Mouse (Mus musculus) forebrain, embryonic 16.5 days (tissue): ENCODE data around the gene Slc34a3. TPM values are rescaled to one million over a fixed set of nuclear protein-coding genes. Genes with fewer than 3 reads are reported as not detected.

ENCODE experiments used
- ATAC-seq: fragments of 200-750 bp; cut with Nextera tagmentation; 2 replicates; pipeline ENCODE4 v1.8.0; 2017; ENCODE audit warnings: mild to moderate bottlenecking, moderate library complexity
- H3K27ac ChIP-seq: fragments of 300-500 bp; sonication (generic); 2 replicates; pipeline ENCODE4 v1.5.1; 2014; ENCODE audit warnings: low read length, control low read depth
- H3K27me3 ChIP-seq: fragments of 300-500 bp; sonication (generic); replicated peaks from 2 replicates; pipeline ENCODE4 v1.6.1; 2014; ENCODE audit warnings: low read length; ENCODE audit not compliant: control insufficient read depth, insufficient read depth
- H3K36me3 ChIP-seq: fragments of 300-500 bp; sonication (generic); 2 replicates; pipeline ENCODE4 v1.6.1; 2014; ENCODE audit not compliant: control insufficient read depth, insufficient read depth
- H3K4me1 ChIP-seq: fragments of 300-500 bp; sonication (generic); replicated peaks from 2 replicates; pipeline ENCODE4 v1.6.1; 2014; ENCODE audit warnings: low read length; ENCODE audit not compliant: control insufficient read depth, insufficient read depth
- H3K4me2 ChIP-seq: fragments of 300-500 bp; sonication (generic); 2 replicates; pipeline ENCODE4 v1.6.1; 2014; ENCODE audit warnings: mild to moderate bottlenecking, low read length, control low read depth
- H3K4me3 ChIP-seq: fragments of 300-500 bp; sonication (generic); replicated peaks from 2 replicates; pipeline ENCODE4 v1.5.1; 2014; ENCODE audit warnings: mild to moderate bottlenecking, low read length, control low read depth
- H3K9ac ChIP-seq: fragments of 300-500 bp; sonication (generic); replicated peaks from 2 replicates; pipeline ENCODE4 v1.6.1; 2014; ENCODE audit warnings: low read depth, low read length, control low read depth
- H3K9me3 ChIP-seq: fragments of 300-500 bp; sonication (generic); 2 replicates; pipeline ENCODE4 v1.6.1; 2016; ENCODE audit warnings: low read length; ENCODE audit not compliant: control insufficient read depth
- WGBS: fragments of 180-500 bp; shearing (Covaris S2); extraction: QIAGEN DNeasy Blood & Tissue Kit; methylation state at CpG from one replicate; pipeline ENCODE4 v1.1.7; 2014; 5-methylcytosine and 5-hydroxymethylcytosine counted together
- polyA plus RNA-seq: library from polyadenylated mRNA; unstranded; fragments of >200 nt; fragmentation: Nextera tagmentation; extraction: Ambion mirVana; gene quantifications from 2 replicates; pipeline ENCODE4 v1.2.1, GENCODE M21; 2015

Gene Slc34a3
- polyA plus RNA-seq, 1 experiment from 2014 or later = not detected

DNA sequence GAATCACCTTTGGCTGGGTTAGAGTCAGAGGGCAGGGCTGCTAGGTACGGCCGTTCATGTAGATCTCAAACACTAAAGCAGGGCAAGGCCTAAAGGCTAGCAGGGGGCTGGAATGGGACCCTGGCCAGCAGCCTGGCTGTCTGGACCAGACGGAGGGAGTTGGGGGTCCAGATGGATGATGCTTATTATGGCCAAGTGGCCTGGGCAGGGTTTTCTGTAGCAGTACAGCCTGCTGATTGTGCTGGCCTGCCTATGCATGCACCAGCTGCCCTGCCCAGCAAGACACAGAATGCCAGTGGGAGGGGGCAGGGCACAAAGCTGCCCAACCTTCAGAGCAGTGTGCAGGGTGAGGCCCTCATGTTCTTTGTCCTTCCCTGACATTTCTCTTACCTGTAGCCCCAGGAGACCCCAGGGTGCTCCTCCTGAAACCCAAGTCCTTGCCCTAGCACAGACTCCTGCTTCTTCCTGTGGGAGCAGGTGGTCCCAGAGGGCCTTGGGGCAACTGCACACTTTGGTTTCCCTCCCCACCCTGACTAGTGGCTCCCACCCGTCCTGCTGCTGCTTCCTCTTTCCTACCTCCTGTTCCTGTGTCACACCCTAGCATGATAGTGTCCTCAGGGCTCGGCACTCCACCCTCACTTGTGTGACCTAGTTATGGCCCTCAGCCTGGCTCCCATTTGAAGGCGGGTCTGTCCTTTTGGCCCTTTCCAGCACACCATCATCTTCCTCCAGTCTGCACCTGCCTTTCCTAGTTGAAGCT is 31.9 kb upstream of the Slc34a3 start:
- Histone ChIP-seq H3K27me3 (no peaks in the 10 kb centered on the region; the same call in 1 of the 2 replicates), H3K4me1 (peaks cover 56% of the 10 kb centered on the region), H3K9ac (peak overlapping the region; percentile 38), H3K36me3 (no peaks in the 10 kb centered on the region), H3K9me3 (no peaks in the 10 kb centered on the region), H3K4me2 (peak overlapping the region; percentile 24), H3K4me3 (no peak overlapping the region), H3K27ac (no peak overlapping the region)
- 65% methylated on average over 6 of the region's 6 CpGs for WGBS
- ATAC-seq = no peak

DNA sequence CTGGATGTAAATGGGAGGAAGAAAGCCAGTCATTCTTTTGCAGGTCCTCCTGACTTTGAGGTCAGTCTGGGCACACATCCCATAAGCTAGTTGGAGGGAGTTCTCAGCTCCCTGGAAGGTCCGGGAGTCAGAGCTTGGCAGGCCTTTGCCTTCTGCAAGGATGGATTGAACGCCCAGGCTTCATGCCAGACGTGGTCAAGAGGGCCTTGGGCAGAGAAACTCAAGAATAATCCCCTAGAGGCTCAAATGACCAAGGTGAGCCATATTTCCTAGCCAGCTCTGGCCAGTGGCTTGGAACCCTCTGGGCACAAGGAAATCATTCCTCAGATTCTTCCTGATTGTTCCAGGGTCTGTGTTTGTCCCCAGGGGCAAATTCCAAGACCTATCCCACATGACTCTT is 30.7 kb upstream of the Slc34a3 start:
- H3K27me3 ChIP-seq = no peaks in the 10 kb centered on the region; the same call in 1 of the 2 replicates
- H3K4me2 ChIP-seq = peak overlapping the region; percentile 12
- H3K36me3 ChIP-seq = no peaks in the 10 kb centered on the region
- 0 out of 2 replicates have a peak overlapping the region, but pooled peaks have one; percentile 0 for H3K9ac ChIP-seq
- ATAC-seq = no peak
- no peaks in the 10 kb centered on the region for H3K9me3 ChIP-seq
- peaks cover 50% of the 10 kb centered on the region for H3K4me1 ChIP-seq
- no peak overlapping the region for H3K27ac ChIP-seq
- H3K4me3 ChIP-seq = no peak overlapping the region
- 80% methylated on average over 3 of the region's 3 CpGs for whole genome bisulfite sequencing

DNA sequence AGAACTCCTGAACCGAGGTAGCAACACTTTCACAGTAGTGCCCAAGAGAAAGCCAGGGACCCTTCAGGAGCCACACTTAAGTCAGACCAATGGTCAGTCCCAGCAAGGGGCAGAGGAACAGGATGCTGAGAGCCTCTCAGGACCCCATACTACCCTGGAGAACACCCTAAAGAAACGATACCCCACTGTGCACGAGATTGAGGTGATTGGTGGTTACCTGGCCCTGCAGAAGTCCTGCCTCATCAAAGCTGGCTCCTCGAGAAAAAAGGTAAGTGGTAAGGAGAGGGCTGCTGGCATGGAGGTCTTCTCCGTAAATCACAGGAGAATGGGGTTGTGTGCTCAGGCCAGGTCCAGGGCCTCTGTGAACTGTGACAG is 30.1 kb upstream of the Slc34a3 start:
- Histone ChIP-seq H3K9ac (no peak overlapping the region), H3K36me3 (no peaks in the 10 kb centered on the region), H3K4me1 (peaks cover 50% of the 10 kb centered on the region), H3K9me3 (no peaks in the 10 kb centered on the region), H3K4me2 (peak overlapping the region; percentile 99), H3K4me3 (0 out of 2 replicates have a peak overlapping the region, but pooled peaks have one; percentile 1), H3K27ac (no peak overlapping the region), H3K27me3 (no peaks in the 10 kb centered on the region; the same call in 1 of the 2 replicates)
- 77% methylated on average over 5 of the region's 5 CpGs for WGBS
- no peak for ATAC-seq

DNA sequence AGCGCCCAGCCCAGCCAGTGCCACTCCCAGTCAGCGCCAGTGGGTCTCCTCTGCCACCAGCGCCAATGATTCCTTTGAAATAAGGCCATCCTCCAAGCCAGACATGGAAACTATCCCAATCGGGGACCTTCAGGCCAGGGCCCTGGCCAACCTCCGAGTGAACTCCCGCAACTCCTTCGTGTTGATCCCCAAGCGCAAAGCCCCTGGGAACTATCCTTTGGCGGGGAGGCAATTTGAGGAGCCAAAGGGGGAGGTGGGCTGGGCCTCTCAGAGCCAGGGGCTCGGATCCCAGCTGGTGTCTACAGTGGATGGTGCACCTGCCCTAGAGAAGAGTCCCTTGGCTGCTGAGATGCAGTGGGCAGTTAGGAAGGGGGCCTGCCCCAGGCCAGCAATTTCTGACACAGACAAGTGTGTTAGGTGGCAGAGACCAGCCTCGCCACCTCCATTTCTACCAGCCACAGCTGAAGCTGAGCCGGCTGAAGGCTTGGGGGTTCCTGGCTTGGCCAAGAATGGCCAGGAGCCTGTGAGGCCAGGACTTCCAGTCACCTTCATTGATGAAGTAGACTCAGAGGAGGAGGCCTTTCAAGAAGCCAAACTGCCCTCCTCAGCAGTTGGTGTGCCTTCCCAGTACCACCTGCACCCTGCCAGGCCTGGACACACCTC is 29.6 kb upstream of the Slc34a3 start:
- H3K27ac ChIP-seq = no peak overlapping the region
- peak overlapping the region; percentile 74 for H3K9ac ChIP-seq
- H3K36me3 ChIP-seq = no peaks in the 10 kb centered on the region
- no peaks in the 10 kb centered on the region for H3K9me3 ChIP-seq
- no peaks in the 10 kb centered on the region; the same call in 1 of the 2 replicates for H3K27me3 ChIP-seq
- 18% methylated on average over 12 of the region's 12 CpGs for WGBS
- ATAC-seq = no peak
- peak overlapping the region; percentile 99 for H3K4me2 ChIP-seq
- peak overlapping the region; percentile 67 for H3K4me3 ChIP-seq
- H3K4me1 ChIP-seq = peaks cover 50% of the 10 kb centered on the region

DNA sequence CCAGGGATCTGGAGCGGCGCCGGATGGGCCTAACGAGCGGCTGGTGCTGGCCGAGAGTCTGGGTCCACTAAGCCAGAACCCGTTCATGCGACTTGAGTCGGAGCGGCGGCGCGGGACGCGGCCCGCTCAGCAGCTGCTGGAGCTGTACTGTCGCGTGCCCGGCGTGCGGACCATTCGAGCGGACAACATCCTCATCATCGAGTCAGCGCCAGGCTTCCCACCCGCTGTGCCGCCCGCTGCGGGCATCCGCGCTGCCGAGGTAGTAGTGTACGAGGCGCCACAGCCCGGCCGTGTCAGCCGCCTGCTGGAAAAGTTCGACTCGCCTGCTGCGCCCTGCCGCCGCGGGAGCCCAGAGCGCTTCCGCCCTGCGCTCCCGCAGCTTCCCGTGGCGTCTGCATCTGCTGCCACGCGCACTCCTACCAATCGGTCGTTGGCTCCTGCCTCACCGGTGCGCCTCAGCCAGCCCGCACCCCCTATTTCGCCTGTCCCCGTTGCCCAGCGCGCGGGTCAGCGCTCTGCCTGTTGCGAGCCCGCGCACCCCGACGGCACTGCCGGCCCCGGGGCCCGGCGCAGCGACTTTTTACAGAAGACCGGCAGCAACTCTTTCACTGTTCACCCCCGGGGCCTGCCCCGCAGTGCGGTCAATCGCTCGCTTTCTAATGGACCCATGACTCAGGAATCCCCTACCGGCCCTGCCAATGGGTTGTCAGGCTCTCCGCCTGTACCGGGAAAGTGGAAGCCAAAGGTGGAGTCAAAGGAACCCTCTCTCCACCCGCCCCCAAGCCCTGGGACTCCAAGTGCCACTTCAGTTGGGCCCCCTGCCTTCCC is 28.8 kb upstream of the Slc34a3 start:
- no peaks in the 10 kb centered on the region for H3K36me3 ChIP-seq
- no peaks in the 10 kb centered on the region; the same call in 1 of the 2 replicates for H3K27me3 ChIP-seq
- peaks cover 50% of the 10 kb centered on the region for H3K4me1 ChIP-seq
- under 1% methylated on average over 79 of the region's 82 CpGs for WGBS
- H3K27ac ChIP-seq = peak overlapping the region; percentile 48
- H3K4me3 ChIP-seq = peak overlapping the region; percentile 67
- no peaks in the 10 kb centered on the region for H3K9me3 ChIP-seq
- peak overlapping the region; percentile 74 for H3K9ac ChIP-seq
- peak overlapping the region; percentile 99 for H3K4me2 ChIP-seq
- ATAC-seq = peak; percentile 32

DNA sequence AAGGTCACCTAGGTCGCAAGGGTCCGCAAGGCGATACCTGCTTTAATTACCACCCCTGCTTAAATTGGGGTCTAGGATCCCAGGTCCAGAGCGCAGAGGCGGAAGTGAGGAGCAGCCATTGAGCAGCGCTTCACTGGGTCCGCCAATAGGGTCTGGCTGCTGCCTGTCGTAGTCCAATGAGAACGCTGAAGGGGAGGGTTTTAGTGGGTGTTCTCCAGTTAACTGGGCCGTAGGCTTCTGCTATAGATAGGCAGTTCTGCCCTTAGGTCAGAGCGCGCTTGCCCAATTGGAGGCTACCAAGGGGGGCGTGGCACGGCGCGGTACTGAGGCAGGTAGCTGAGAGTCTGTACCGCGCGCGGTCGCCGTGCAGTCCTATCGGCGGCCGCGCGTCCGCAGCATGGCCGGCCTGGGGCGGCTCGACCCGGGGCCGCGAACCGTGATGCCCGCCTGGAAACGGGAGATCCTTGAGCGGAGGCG is 28.2 kb upstream of the Slc34a3 start, which contains the start of gene Tprn:
Gene Tprn, plus strand, starts transcription at position 328 of the 477 bp plus-strand sequence.
- WGBS = under 1% methylated on average over 39 of the region's 39 CpGs
- H3K27me3 ChIP-seq = no peaks in the 10 kb centered on the region; the same call in 1 of the 2 replicates
- H3K36me3 ChIP-seq = no peaks in the 10 kb centered on the region
- peak within 1 kb of the TSS; percentile 70 for H3K27ac ChIP-seq
- ATAC-seq = peak; percentile 99
- peak within 1 kb of the TSS; percentile 74 for H3K9ac ChIP-seq
- peaks cover 47% of the 10 kb centered on the region for H3K4me1 ChIP-seq
- H3K4me2 ChIP-seq = peak within 1 kb of the TSS; percentile 99
- peak within 1 kb of the TSS; percentile 67 for H3K4me3 ChIP-seq
- no peaks in the 10 kb centered on the region for H3K9me3 ChIP-seq

DNA sequence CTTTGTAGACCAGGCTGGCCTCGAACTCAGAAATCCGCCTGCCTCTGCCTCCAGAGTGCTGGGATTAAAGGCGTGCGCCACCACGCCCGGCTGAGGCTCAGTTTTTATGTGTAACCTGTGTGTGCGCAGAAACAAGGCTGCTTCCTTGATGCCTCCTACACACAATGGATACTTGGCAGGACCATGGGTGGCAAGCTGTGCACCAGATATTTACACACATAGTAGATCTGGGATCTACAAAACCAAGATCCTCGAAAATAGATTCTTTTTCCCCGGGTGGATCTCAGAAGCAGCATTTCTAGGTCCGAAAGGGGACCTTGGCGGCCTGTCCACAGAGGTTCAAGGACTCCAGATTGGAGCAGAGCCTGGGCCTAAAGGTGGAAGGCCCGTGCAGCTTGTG is 27.7 kb upstream of the Slc34a3 start:
- Histone ChIP-seq H3K36me3 (no peaks in the 10 kb centered on the region), H3K9ac (peak overlapping the region; percentile 62), H3K4me2 (peak overlapping the region; percentile 99), H3K27ac (peak overlapping the region; percentile 70), H3K4me3 (peak overlapping the region; percentile 67), H3K27me3 (no peaks in the 10 kb centered on the region; the same call in 1 of the 2 replicates), H3K9me3 (no peaks in the 10 kb centered on the region), H3K4me1 (peaks cover 46% of the 10 kb centered on the region)
- WGBS = 48% methylated on average over 12 of the region's 12 CpGs
- 0 out of 2 replicates have a peak, but pooled peaks have one; percentile 1 for ATAC-seq

DNA sequence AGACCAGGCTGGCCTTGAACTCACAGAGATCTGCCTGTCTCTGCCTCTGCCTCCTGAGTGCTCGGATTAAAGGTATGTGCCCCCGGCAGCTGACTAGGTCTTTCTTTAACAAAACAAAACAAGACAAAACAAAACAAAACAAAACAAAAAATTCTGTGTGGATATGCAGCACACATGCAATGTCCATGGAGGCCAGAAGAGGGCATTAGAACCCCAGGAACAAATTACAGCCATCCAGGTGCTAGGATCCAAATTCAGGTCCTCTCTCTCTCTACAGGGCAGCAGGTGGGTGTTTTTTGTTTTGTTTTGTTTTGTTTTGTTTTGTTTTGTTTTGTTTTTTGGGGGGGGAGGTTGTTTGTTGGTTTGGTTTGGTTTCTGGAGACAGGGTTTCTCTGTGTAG is 24.7 kb upstream of the Slc34a3 start:
- Histone ChIP-seq H3K36me3 (no peaks in the 10 kb centered on the region), H3K4me2 (no peak overlapping the region), H3K4me3 (no peak overlapping the region), H3K9ac (no peak overlapping the region), H3K27me3 (no peaks in the 10 kb centered on the region; the same call in 1 of the 2 replicates), H3K9me3 (no peaks in the 10 kb centered on the region), H3K27ac (no peak overlapping the region), H3K4me1 (peaks cover 34% of the 10 kb centered on the region)
- no peak for ATAC-seq
- WGBS = 50% methylated on average over 2 of the region's 2 CpGs
